Comparison of ENCODE assay signal across 27 mouse cellular contexts in genomic region chr19:45067758-45068510, GRCm38 (mm10). TPM values are rescaled to one million over a fixed set of nuclear protein-coding genes. Genes with fewer than 3 reads are reported as not detected.
DNase-seq lines count a peak whose midpoint lies in the region; ATAC-seq and TF ChIP-seq lines count a peak whose summit lies in the region.
"Had no signal": no experiment of that assay in that cellular context is flagged by ENCODE, and none has a peak within 500 bp of the region (broad histone marks: within the 10 kb centered on the region; RNA-seq: fewer than 3 reads in every experiment).

No protein-coding gene starts in this region.

- H3K9me3 ChIP-seq in liver, embryonic 14.5 days (ENCODE audit: control insufficient read depth, low read length): no peaks in the 10 kb centered on the region
- H3K9me3 ChIP-seq in CH12.LX (replicated peaks; ENCODE audit: low read length) (no peaks in the 10 kb centered on the region), G1E (replicated peaks) (no peaks in the 10 kb centered on the region)
- H3K9me3 ChIP-seq: embryonic facial prominence, embryonic 12.5 days; embryonic facial prominence, embryonic 15.5 days; forebrain, embryonic 12.5 days; forebrain, embryonic 15.5 days; heart, embryonic 10.5 days; heart, embryonic 13.5 days; hindbrain, embryonic 12.5 days; hindbrain, embryonic 15.5 days had no signal

- peak; percentile 35; the same call in 1 of the 2 replicates for TF ChIP-seq EP300 in liver, embryonic 14.5 days (IDR thresholded peaks at IDR 0.05; ENCODE audit: low read depth)
- TF ChIP-seq EP300 in CH12.LX (IDR thresholded peaks at IDR 0.05; ENCODE audit: low read length): no peak

- H3K36me3 ChIP-seq in liver, embryonic 14.5 days (replicated peaks; ENCODE audit: control insufficient read depth, insufficient read depth, low read depth): no peaks in the 10 kb centered on the region
- H3K36me3 ChIP-seq in CH12.LX (replicated peaks in 1 of 2; ENCODE audit: control insufficient read depth in 1 of 2, insufficient read depth in 1 of 2, low read length in 1 of 2): no peaks in the 10 kb centered on the region
- H3K36me3 ChIP-seq in G1E (replicated peaks): no peaks in the 10 kb centered on the region
- H3K36me3 ChIP-seq: embryonic facial prominence, embryonic 12.5 days; embryonic facial prominence, embryonic 15.5 days; forebrain, embryonic 12.5 days; forebrain, embryonic 15.5 days; heart, embryonic 10.5 days; heart, embryonic 13.5 days; hindbrain, embryonic 12.5 days; hindbrain, embryonic 15.5 days had no signal

- TF ChIP-seq POLR2A in CH12.LX (IDR thresholded peaks at IDR 0.05; ENCODE audit: low read depth, low read length): no peak

- no peaks in the 10 kb centered on the region for H3K79me2 ChIP-seq in CH12.LX (replicated peaks; ENCODE audit: control insufficient read depth, extremely low read depth, insufficient read depth, poor library complexity, severe bottlenecking)

- peaks cover 16% of the 10 kb centered on the region for H3K27me3 ChIP-seq in liver, embryonic 14.5 days (ENCODE audit: control insufficient read depth, insufficient read depth, low read length)
- H3K27me3 ChIP-seq in CH12.LX (replicated peaks) (peaks cover 4% of the 10 kb centered on the region), G1E (ENCODE audit: insufficient read depth, low read length) (no peaks in the 10 kb centered on the region)

- TF ChIP-seq RAD21 in CH12.LX (IDR thresholded peaks at IDR 0.05; ENCODE audit: low read depth, low read length): no peak

- H3K27ac ChIP-seq in liver, embryonic 14.5 days: no peak overlapping the region
- no peak overlapping the region for H3K27ac ChIP-seq in CH12.LX (ENCODE audit: insufficient read depth, low read depth)
- H3K27ac ChIP-seq: embryonic facial prominence, embryonic 12.5 days; embryonic facial prominence, embryonic 15.5 days; forebrain, embryonic 12.5 days; forebrain, embryonic 15.5 days; heart, adult 2 months; heart, embryonic 10.5 days; heart, embryonic 13.5 days; hindbrain, embryonic 12.5 days; hindbrain, embryonic 15.5 days had no signal

- in situ Hi-C loops in CH12.LX (cut with MboI; ENCODE audit: low pct_ligation_motif_present, low pct_unique_long_range_greater_than_20kb, low sequenced_read_pairs): no loop called here

- WGBS in liver, embryonic 14.5 days (ENCODE audit: insufficient replicate concordance): 62% methylated on average over 7 of the region's 7 CpGs

- no peak overlapping the region for H3K9ac ChIP-seq in liver, embryonic 14.5 days (replicated peaks)
- H3K9ac ChIP-seq in CH12.LX (ENCODE audit: insufficient read depth, low read depth): no peak overlapping the region
- H3K9ac ChIP-seq: embryonic facial prominence, embryonic 12.5 days; embryonic facial prominence, embryonic 15.5 days; forebrain, embryonic 12.5 days; forebrain, embryonic 15.5 days; heart, embryonic 13.5 days; hindbrain, embryonic 12.5 days; hindbrain, embryonic 15.5 days had no signal

- no peak for TF ChIP-seq CTCF in liver, embryonic 14.5 days (IDR thresholded peaks at IDR 0.05; ENCODE audit: low read depth)
- TF ChIP-seq CTCF in CH12.LX (conservative IDR thresholded peaks at IDR 0.05 in 1 of 2, IDR thresholded peaks at IDR 0.05 in 1 of 2; ENCODE audit: low read depth in 2 of 2, low read length in 2 of 2) (no peak), G1E (IDR thresholded peaks at IDR 0.05; ENCODE audit: low read depth, low read length) (no peak)

- H3K4me2 ChIP-seq in liver, embryonic 14.5 days (ENCODE audit: low read depth): no peak overlapping the region
- no peak overlapping the region for H3K4me2 ChIP-seq in CH12.LX (ENCODE audit: insufficient read depth, low read depth, poor library complexity, severe bottlenecking)
- H3K4me2 ChIP-seq: embryonic facial prominence, embryonic 12.5 days; embryonic facial prominence, embryonic 15.5 days; forebrain, embryonic 12.5 days; forebrain, embryonic 15.5 days; heart, embryonic 13.5 days; hindbrain, embryonic 12.5 days; hindbrain, embryonic 15.5 days had no signal

- DNase-seq in liver, embryonic 14.5 days (ENCODE audit: low read depth in 3 of 3, low spot score in 3 of 3): no peak
- no peak for DNase-seq in liver
- no peak for DNase-seq in CH12.LX (ENCODE audit: extremely low read depth)
- peak; percentile 64 for DNase-seq in G1E (ENCODE audit: low spot score)
- no peak for DNase-seq in right cerebral cortex, postnatal 14 days
- DNase-seq in yolk sac, embryonic 10.5 days (ENCODE audit: low spot score): no peak
- DNase-seq in frontal cortex, postnatal 36 days (ENCODE audit: low spot score in 2 of 2): no peak
- DNase-seq: adrenal gland, postnatal 10 days; adrenal gland, postnatal 36 days; cerebellum, adult 2 months; cerebellum, adult 9-11 months; cerebellum, postnatal 25 days; gastrocnemius, postnatal 10 days; gastrocnemius, postnatal 36 days; heart, adult 2 months had no signal

- dilution Hi-C loops in CH12.LX (cut with MboI; ENCODE audit: extremely low pct_ligation_motif_present, extremely low pct_unique_long_range_greater_than_20kb, low sequenced_read_pairs): no loop called here

- no peak overlapping the region for H3K4me3 ChIP-seq in liver, embryonic 14.5 days (ENCODE audit: insufficient read depth in 1 of 2, low read depth in 2 of 2, low read length in 2 of 2)
- H3K4me3 ChIP-seq in CH12.LX (replicated peaks in 1 of 3; ENCODE audit: low read depth in 2 of 3, low read length in 2 of 3, poor library complexity in 1 of 3) (no peak overlapping the region), G1E (ENCODE audit: low read depth, low read length) (peak overlapping the region; percentile 14; the same call in 1 of the 2 replicates)
- H3K4me3 ChIP-seq: embryonic facial prominence, embryonic 12.5 days; embryonic facial prominence, embryonic 15.5 days; forebrain, embryonic 12.5 days; forebrain, embryonic 15.5 days; heart, adult 2 months; heart, embryonic 10.5 days; heart, embryonic 13.5 days; hindbrain, embryonic 12.5 days; hindbrain, embryonic 15.5 days had no signal

- peak; percentile 36; the same call in 1 of the 2 replicates for ATAC-seq in liver, embryonic 14.5 days (ENCODE audit: insufficient read depth)
- ATAC-seq in G1E (ENCODE audit: extremely low read depth, insufficient number of reproducible peaks, low FRiP score, poor library complexity, severe bottlenecking): peak; percentile 79
- ATAC-seq: CD4-positive, CD25-positive, alpha-beta regulatory T cell, adult 4 months; forebrain, embryonic 15.5 days; Patski had no signal

- peaks cover 10 to 16% of the 10 kb centered on the region in 2 experiments for H3K4me1 ChIP-seq in liver, embryonic 14.5 days (replicated peaks; ENCODE audit: control insufficient read depth in 2 of 2, insufficient read depth in 2 of 2, low read length in 1 of 2)
- H3K4me1 ChIP-seq in CH12.LX (ENCODE audit: control insufficient read depth in 1 of 2, insufficient read depth in 2 of 2) (peaks cover 0 to 5% of the 10 kb centered on the region in 2 experiments; a peak in 2 of 4 replicates), G1E (ENCODE audit: insufficient read depth, low read depth, low read length) (peaks cover 86% of the 10 kb centered on the region)
- H3K4me1 ChIP-seq: embryonic facial prominence, embryonic 15.5 days; heart, embryonic 13.5 days had no signal

TF ChIP-seq in CH12.LX, 34 proteins besides CTCF, POLR2A, EP300 and RAD21:
- peak; percentile 77 for TF ChIP-seq TBP (conservative IDR thresholded peaks at IDR 0.05; ENCODE audit: low read depth, low read length)
- no peak for TF ChIP-seq ELF1 (IDR thresholded peaks at IDR 0.05; ENCODE audit: low read depth, low read length)

RNA-seq across cellular contexts. Expression of gene Kazald1, which starts 7.1 kb away (rescaled TPM):
- 0.15 and 0.22 TPM in 2 replicates for polyA plus RNA-seq in liver, embryonic 14.5 days (2012; rRNA removed)
- 0.13 and 0.29 TPM in 2 replicates for polyA plus RNA-seq in liver, embryonic 14.5 days (2014; fragmentation: Nextera tagmentation; extraction: Ambion mirVana)
- total RNA-seq in CH12.LX (2012; rRNA removed): 0.63 and 1.2 TPM in 2 replicates
- total RNA-seq in CH12.LX (2014; rRNA removed): 0.23 and 0.27 TPM in 2 replicates
- 0.31 and 0.44 TPM in 2 replicates for polyA plus RNA-seq in CH12.LX (2012; ENCODE audit: insufficient read length, low read depth)
- total RNA-seq in G1E (2014; fragmentation: Nextera tagmentation): 0.60 TPM in 1 of 2 replicates, not detected in the other
- 0.35 and 0.49 TPM in 2 replicates for total RNA-seq in G1E (2017)
- 0.39 and 0.41 TPM in 2 replicates for polyA plus RNA-seq in G1E (2012)
- total RNA-seq: granulocyte monocyte progenitor cell, adult 5-6 weeks had no signal

RNA-seq across cellular contexts. Expression of gene Sfxn3, which starts 20.6 kb away (rescaled TPM):
- polyA plus RNA-seq in liver, embryonic 14.5 days (2012; rRNA removed): 2.4 TPM in 2 replicates
- polyA plus RNA-seq in liver, embryonic 14.5 days (2014; fragmentation: Nextera tagmentation; extraction: Ambion mirVana): 1.8 and 2.5 TPM in 2 replicates
- total RNA-seq in CH12.LX (2012; rRNA removed) (2.4 and 3.6 TPM in 2 replicates), CH12.LX (2014; rRNA removed) (0.95 and 1.4 TPM in 2 replicates), G1E (2014; fragmentation: Nextera tagmentation) (26.1 and 34.6 TPM in 2 replicates), G1E (2017) (7.4 TPM in 2 replicates)
- polyA plus RNA-seq in CH12.LX (2012; ENCODE audit: insufficient read length, low read depth) (3.1 and 4.2 TPM in 2 replicates), G1E (2012) (4.4 and 6.7 TPM in 2 replicates)

RNA-seq across cellular contexts. Expression of gene Pdzd7, which starts 22.4 kb away (rescaled TPM):
- polyA plus RNA-seq in liver, embryonic 14.5 days (2012; rRNA removed): 0.02 and 0.03 TPM in 2 replicates
- not detected in 2 replicates for polyA plus RNA-seq in liver, embryonic 14.5 days (2014; fragmentation: Nextera tagmentation; extraction: Ambion mirVana)
- total RNA-seq in CH12.LX (2012; rRNA removed) (0.04 and 0.17 TPM in 2 replicates), CH12.LX (2014; rRNA removed) (0.12 and 0.20 TPM in 2 replicates), G1E (2014; fragmentation: Nextera tagmentation) (not detected in 2 replicates), G1E (2017) (0.05 TPM in 1 of 2 replicates, not detected in the other)
- polyA plus RNA-seq in CH12.LX (2012; ENCODE audit: insufficient read length, low read depth) (0.15 TPM in 1 of 2 replicates, not detected in the other), G1E (2012) (0.02 and 0.04 TPM in 2 replicates)
- total RNA-seq: hematopoietic stem cell, adult 5-6 weeks had no signal
- polyA plus RNA-seq: CD4-positive, CD25-positive, alpha-beta regulatory T cell, adult 4 months; heart, embryonic 13.5 days had no signal

RNA-seq across cellular contexts. Expression of gene Lzts2, which starts 53.7 kb away (rescaled TPM):
- 4.8 and 6.2 TPM in 2 replicates for polyA plus RNA-seq in liver, embryonic 14.5 days (2012; rRNA removed)
- polyA plus RNA-seq in liver, embryonic 14.5 days (2014; fragmentation: Nextera tagmentation; extraction: Ambion mirVana): 3.7 and 6.0 TPM in 2 replicates
- total RNA-seq in CH12.LX (2012; rRNA removed): 17.5 and 22.1 TPM in 2 replicates
- 0.68 and 0.73 TPM in 2 replicates for total RNA-seq in CH12.LX (2014; rRNA removed)
- polyA plus RNA-seq in CH12.LX (2012; ENCODE audit: insufficient read length, low read depth): 2.2 and 3.1 TPM in 2 replicates
- 25.6 and 32.7 TPM in 2 replicates for total RNA-seq in G1E (2014; fragmentation: Nextera tagmentation)
- total RNA-seq in G1E (2017): 21.7 and 28.5 TPM in 2 replicates
- 122 and 157 TPM in 2 replicates for polyA plus RNA-seq in G1E (2012)
